Mouse (Mus musculus) E14TG2a.4 (cell line): Measurements from ENCODE around the gene Calm2.

ENCODE experiments used
- H3K27me3 ChIP-seq: 2 replicates; pipeline ENCODE4 v1.6.1; 2014; ENCODE audit warnings: low read length, control low read depth; ENCODE audit not compliant: insufficient read depth
- H3K36me3 ChIP-seq: 2 replicates; pipeline ENCODE4 v1.6.1; 2014; ENCODE audit warnings: low read length, control low read depth; ENCODE audit not compliant: insufficient read depth
- H3K4me1 ChIP-seq: replicated peaks from 2 replicates; pipeline ENCODE4 v1.6.1; 2014; ENCODE audit warnings: low read depth, low read length, control low read depth
- H3K4me3 ChIP-seq: replicated peaks from 2 replicates; pipeline ENCODE4 v1.5.1; 2014; ENCODE audit warnings: mild to moderate bottlenecking, low read length
- H3K9me3 ChIP-seq: 2 replicates; pipeline ENCODE4 v1.6.1; 2014; ENCODE audit warnings: low read length, control low read depth
- CTCF ChIP-seq: conservative IDR thresholded peaks from 2 replicates; pipeline ENCODE4 v1.5.1; 2014; ENCODE audit warnings: low read length
- NANOG ChIP-seq: IDR thresholded peaks from 2 replicates; pipeline ENCODE4 v1.6.1; 2014; ENCODE audit warnings: borderline replicate concordance, low read length, mixed read lengths
- POU5F1 ChIP-seq: IDR thresholded peaks from 2 replicates; pipeline ENCODE4 v1.6.1; 2014; ENCODE audit warnings: low read length, borderline replicate concordance

The Calm2 gene

DNA sequence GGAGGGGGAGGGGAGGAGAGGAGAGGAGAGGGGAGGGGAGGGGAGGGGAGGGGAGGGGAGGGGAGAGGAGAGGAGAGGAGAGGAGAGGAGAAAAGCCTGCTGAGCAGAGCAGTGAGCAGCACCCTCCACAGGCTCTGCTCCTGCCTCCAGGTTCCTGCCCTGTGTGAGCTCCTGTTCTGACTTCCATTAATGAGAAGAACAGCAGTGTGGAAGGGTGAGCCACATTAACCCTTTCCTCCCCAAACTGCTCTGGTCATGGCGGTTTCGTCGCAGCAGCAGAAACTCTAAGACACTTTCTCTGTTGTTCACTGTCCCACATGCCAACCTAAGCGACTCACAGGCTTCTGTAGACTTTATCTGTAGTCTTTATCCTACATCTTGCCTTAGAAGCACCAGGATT, 40.1 kb downstream of the Calm2 start:
- Histone ChIP-seq H3K27me3 (no peaks in the 10 kb centered on the region), H3K36me3 (no peaks in the 10 kb centered on the region), H3K9me3 (peaks cover 3% of the 10 kb centered on the region; the same call in 1 of the 2 replicates), H3K4me1 (peaks cover 15% of the 10 kb centered on the region), H3K4me3 (no peak overlapping the region)
- TF ChIP-seq CTCF (no peak), POU5F1 (no peak), NANOG (no peak)

- H3K27me3 ChIP-seq: no peaks in the 10 kb centered on the region
- peaks cover 15% of the 10 kb centered on the region for H3K4me1 ChIP-seq
- TF ChIP-seq POU5F1 (no peak), CTCF (no peak), NANOG (no peak)
These were observed 41.2 kb downstream of the Calm2 start for GRCm38 (mm10) chr17:87405576-87405975.

DNA sequence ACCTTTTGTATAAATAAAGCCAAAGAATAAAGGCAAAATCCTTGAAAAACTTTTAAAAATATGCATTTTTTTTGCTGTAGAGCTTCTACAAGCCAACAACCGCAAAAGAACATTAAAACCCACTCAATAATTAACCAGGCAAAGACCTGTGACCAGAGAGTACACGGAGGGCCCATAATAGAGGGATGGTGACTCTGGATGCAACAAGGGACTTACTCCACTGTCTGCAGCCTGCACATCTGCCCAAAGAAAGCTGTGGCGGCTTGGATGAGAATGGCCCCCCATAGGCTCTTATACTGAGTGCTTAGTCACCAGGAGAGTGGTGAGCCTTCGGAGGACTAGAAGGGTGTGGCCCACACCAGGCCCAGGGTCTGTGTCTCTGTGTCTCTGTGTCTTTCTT, 43.3 kb downstream of the Calm2 start:
- TF ChIP-seq NANOG (no peak), CTCF (no peak), POU5F1 (no peak)
- Histone ChIP-seq H3K27me3 (no peaks in the 10 kb centered on the region), H3K36me3 (no peaks in the 10 kb centered on the region), H3K4me3 (no peak overlapping the region), H3K4me1 (peaks cover 15% of the 10 kb centered on the region), H3K9me3 (peaks cover 3% of the 10 kb centered on the region; the same call in 1 of the 2 replicates)

More at GRCm38 (mm10) chr17:87405576-87405975, 41.2 kb downstream of the Calm2 start:
- H3K36me3 ChIP-seq: no peaks in the 10 kb centered on the region
- H3K4me3 ChIP-seq: no peak overlapping the region
- peaks cover 3% of the 10 kb centered on the region; the same call in 1 of the 2 replicates for H3K9me3 ChIP-seq

DNA sequence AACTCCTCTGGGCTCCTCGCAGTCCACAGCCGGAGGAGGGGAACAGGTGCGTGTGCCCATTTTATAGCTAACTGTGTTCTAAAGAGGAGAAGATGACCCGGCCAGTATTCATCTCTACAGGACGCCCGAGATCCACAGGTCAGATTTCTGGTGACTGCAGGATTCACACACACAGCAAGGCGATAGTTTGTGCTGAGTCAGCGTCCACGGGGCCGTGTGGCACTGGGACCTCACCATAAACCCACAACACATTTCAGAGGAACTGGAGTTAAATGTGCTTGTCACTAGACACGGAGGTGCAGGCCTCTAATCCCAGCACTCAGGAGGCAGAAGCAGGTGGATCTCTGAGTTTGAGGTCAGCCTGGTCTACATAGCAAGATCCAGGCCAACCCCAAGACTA, 44.3 kb downstream of the Calm2 start:
- Histone ChIP-seq H3K4me1 (peaks cover 15% of the 10 kb centered on the region), H3K9me3 (peaks cover 3% of the 10 kb centered on the region; the same call in 1 of the 2 replicates), H3K4me3 (no peak overlapping the region), H3K36me3 (no peaks in the 10 kb centered on the region), H3K27me3 (no peaks in the 10 kb centered on the region)
- TF ChIP-seq POU5F1 (no peak), CTCF (no peak), NANOG (no peak)

DNA sequence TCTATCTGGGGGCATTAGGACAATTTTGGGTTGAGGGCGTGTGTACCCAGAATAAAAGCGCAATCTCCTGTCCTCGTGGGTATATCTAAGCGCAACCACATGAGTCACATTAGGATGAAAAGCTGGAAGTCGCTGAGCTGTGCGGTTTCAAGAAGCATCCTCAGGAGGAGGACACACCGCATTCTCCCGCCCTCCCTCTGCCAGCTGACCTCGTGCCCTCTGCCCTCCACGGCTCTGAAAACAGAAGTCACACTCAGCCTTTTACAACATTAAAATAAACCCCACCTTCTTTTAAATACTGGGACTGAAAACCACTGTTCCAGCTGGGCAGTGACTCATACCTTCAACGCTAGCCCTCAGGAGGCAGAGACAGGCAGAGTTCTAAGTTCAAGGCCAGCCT, 49.6 kb downstream of the Calm2 start:
- H3K4me3 ChIP-seq: no peak overlapping the region
- H3K36me3 ChIP-seq: no peaks in the 10 kb centered on the region
- no peaks in the 10 kb centered on the region for H3K27me3 ChIP-seq
- peaks cover 5% of the 10 kb centered on the region; the same call in 1 of the 2 replicates for H3K4me1 ChIP-seq
- H3K9me3 ChIP-seq: no peaks in the 10 kb centered on the region
- no peak for TF ChIP-seq CTCF

GRCm38 (mm10) chr17:87391242-87391641, 55.5 kb downstream of the Calm2 start:
- Histone ChIP-seq H3K4me1 (peaks cover 2% of the 10 kb centered on the region; the same call in 1 of the 2 replicates), H3K36me3 (no peaks in the 10 kb centered on the region), H3K4me3 (no peak overlapping the region), H3K27me3 (0 out of 2 replicates have a peak, but pooled peaks cover 3% of the 10 kb centered on the region), H3K9me3 (no peaks in the 10 kb centered on the region)
- TF ChIP-seq NANOG: no peak

GRCm38 (mm10) chr17:87387068-87387467, 59.7 kb downstream of the Calm2 start:
- TF ChIP-seq NANOG (no peak), CTCF (no peak), POU5F1 (no peak)
- H3K4me1 ChIP-seq: peaks cover 6% of the 10 kb centered on the region; the same call in 1 of the 2 replicates
- no peaks in the 10 kb centered on the region for H3K36me3 ChIP-seq

DNA sequence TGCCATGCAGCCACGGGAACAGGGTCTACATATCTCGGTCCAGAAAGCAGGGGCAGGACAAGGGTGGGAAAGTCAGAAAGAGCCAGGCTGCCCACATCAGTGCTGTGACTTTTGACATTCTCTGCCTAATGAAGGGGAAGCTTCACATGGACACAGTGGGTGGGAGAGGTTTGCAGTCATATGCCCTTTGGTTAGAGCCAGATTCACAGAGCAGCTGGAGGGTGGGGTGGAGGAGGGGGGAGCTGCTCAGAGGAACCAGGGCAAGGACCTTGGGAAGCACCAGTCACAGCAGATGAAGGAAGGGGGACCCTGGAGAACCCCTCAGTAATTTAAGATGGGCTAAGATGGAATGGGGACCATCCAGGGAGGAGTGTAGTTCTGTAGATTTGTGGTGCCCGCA, 60.9 kb downstream of the Calm2 start:
- Histone ChIP-seq H3K9me3 (no peaks in the 10 kb centered on the region), H3K36me3 (no peaks in the 10 kb centered on the region), H3K4me3 (no peak overlapping the region), H3K4me1 (peaks cover 11% of the 10 kb centered on the region), H3K27me3 (peaks cover 8% of the 10 kb centered on the region; the same call in 1 of the 2 replicates)
- TF ChIP-seq NANOG: no peak
- TF ChIP-seq POU5F1: no peak
- no peak for TF ChIP-seq CTCF

More at GRCm38 (mm10) chr17:87387068-87387467, 59.7 kb downstream of the Calm2 start:
- peaks cover 8% of the 10 kb centered on the region; the same call in 1 of the 2 replicates for H3K27me3 ChIP-seq
- no peaks in the 10 kb centered on the region for H3K9me3 ChIP-seq
- no peak overlapping the region for H3K4me3 ChIP-seq
